Mouse (Mus musculus): ENCODE results near the gene Plin4. TPM values are rescaled to one million over a fixed set of nuclear protein-coding genes. Genes with fewer than 3 reads are reported as not detected.

Gene Plin4
- not detected in 2 replicates for total RNA-seq (2014; fragmentation: Nextera tagmentation)
- not detected in 2 replicates for total RNA-seq (2017)

GRCm38 (mm10) chr17:56109219-56110051 lies at the start of gene Plin4:
Gene Plin4, minus strand, starts transcription at chr17:56109803.
- no peak for ATAC-seq (replicated peaks; ENCODE audit: poor library complexity, severe bottlenecking)

- ATAC-seq (replicated peaks; ENCODE audit: poor library complexity, severe bottlenecking) = peak; percentile 89
These were observed 44.0 kb upstream of the Plin4 start for GRCm38 (mm10) chr17:56153643-56154042.

DNA sequence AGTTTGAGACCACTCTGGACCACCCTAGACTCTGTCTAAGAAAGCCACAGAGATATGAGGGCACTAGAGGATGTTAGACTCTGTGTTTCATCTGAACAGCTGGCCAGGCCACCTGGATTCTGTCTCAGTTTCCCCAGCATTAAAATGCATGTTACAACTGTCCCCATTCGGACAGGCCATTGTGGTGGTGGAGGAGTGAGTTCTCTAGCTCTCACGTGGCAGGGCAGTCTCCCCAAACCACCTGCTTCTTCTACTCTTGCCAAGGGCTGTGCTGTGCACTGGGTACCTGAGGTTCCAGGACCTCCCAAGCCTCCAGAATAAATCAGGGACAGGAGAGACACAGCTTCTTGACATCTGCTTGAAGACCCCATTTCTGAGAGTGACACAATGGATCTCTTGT lies 40.3 kb upstream of the Plin4 start:
- no peak for ATAC-seq (replicated peaks; ENCODE audit: poor library complexity, severe bottlenecking)

- peak; percentile 25 for ATAC-seq (replicated peaks; ENCODE audit: poor library complexity, severe bottlenecking)
These were observed 39.4 kb upstream of the Plin4 start for GRCm38 (mm10) chr17:56148790-56149618.

- no peak for ATAC-seq (replicated peaks; ENCODE audit: poor library complexity, severe bottlenecking)
These were observed 38.7 kb upstream of the Plin4 start for GRCm38 (mm10) chr17:56148280-56148679.

DNA sequence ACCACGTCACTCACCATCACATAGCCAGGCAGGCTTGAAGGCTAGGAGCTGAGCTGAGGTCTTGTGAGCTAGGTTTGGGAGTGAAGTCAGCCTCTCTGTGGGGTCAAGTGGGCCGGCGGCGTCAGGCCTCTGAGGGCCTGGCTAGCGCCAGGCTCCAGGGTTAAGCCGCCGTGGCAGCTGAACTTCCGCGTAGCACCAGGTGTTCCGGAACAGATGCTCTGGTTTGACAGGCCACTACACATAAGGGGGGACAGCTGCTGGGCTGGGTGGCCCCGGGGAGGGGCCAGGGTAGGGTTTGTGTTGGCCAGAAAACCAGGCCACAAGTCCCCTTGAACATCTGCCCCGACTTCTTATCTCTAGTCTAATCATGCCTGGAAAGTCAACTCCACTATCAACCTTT lies 37.8 kb upstream of the Plin4 start:
- no peak for ATAC-seq (replicated peaks; ENCODE audit: poor library complexity, severe bottlenecking)

GRCm38 (mm10) chr17:56146131-56146530 lies 36.5 kb upstream of the Plin4 start:
- no peak for ATAC-seq (replicated peaks; ENCODE audit: poor library complexity, severe bottlenecking)

GRCm38 (mm10) chr17:56144546-56144945 lies 34.9 kb upstream of the Plin4 start:
- ATAC-seq (replicated peaks; ENCODE audit: poor library complexity, severe bottlenecking) = no peak

DNA sequence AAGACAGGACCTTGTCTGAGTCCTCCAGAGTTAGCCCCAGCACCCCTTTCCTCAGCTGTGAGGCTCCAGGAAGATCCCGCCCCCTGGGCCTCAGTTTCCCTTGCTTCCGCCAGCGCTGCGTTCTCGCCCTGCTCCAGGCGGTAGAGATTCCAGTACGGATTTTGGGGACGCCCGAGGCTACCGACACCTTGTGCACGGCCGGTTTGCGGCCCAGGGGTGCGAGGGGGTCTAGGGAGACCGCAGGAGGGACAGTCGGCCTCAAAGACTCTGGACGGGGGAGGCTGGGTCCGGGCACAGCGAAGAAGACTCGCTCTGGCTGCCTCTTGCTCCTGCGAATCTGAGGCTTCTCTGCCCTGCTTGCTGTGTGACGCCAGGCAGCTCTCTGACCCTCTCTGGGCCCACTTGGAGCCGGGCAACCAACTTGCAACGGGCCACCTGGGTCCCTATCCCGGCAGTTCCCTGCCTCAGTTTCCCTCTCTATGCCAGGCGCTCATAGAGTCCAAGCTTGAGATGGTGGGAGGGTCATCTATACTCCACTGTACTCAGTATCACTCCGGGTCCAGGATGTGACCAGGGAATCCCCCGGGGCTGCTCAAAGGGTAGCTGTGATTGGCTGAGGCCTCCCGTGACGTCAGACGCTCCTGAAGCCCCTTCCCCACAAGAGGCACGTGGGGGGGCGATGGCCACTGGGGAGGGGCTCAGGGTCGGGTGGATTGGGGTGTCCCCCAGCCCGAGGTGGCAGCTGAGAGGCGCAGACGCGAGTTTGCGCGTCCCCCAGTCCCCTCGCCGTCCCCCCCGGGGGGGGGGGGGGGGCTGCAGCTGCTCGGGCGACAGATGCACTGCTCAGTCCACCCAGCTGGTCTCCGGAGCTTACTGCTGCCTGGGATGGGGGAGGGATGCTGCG lies 32.4 kb upstream of the Plin4 start:
- ATAC-seq (replicated peaks; ENCODE audit: poor library complexity, severe bottlenecking) = peak; percentile 45

DNA sequence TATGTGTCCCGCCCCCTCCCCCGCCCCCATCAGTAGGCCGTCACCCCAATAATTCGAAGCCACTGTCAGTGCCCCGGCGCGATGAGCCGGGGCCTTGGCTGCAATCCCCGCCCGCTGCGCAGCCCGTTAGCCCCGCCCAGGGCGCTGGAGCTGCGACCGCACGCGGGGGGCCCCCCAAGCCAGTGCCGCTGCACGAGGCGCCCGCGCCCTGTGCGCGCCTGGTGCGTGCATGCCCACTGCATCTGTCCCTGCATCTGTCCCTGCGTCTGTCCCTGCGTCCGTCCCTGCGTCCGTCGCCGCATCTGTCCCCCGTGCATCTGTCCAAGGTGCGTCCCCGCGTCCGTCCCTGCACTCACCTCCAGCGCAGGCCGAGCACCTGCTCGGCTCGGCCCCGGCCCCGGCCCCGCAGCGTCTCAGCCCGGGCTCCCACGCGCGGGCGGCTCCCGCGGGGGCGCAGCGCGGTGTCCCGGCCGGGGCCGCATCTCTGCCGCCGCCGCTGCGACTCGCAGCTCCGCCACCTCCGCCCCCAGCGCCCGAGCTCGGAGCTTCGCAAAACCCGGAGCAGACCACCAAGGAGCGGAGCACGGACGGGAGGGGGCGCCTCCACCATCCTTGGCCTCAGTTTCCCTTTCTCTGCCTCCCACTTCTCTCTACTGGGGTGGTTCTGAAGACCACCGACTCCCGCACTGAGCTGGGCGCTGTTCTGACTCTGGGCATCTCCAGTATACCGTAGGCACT lies 30.4 kb upstream of the Plin4 start, which contains the start of gene Sema6b:
Gene Sema6b, minus strand, starts transcription at position 486 of the 738 bp plus-strand sequence.
- ATAC-seq (replicated peaks; ENCODE audit: poor library complexity, severe bottlenecking) = peak; percentile 52

GRCm38 (mm10) chr17:56139355-56139754 lies 29.8 kb upstream of the Plin4 start:
- no peak for ATAC-seq (replicated peaks; ENCODE audit: poor library complexity, severe bottlenecking)

- ATAC-seq (replicated peaks; ENCODE audit: poor library complexity, severe bottlenecking) = no peak
These were observed 28.4 kb upstream of the Plin4 start for GRCm38 (mm10) chr17:56137839-56138613.

DNA sequence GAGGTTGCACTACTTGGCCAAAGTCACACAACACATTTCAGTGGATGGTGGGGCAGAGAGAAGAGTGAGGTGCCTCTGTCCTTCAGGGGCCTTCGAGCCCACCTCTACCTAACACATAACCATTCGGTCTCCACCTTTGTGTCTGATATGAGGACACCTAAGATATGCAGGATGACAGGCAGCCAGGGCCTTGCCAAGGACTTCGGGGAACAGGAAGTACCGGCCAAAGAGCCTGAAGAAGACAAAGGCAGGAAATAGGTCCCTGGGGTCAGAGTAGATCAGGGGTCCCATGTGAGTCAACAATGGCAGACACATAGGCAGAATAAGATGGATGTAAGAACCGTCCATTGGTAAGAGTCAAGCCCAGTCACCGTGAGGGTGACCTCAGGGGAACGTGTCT lies 27.0 kb upstream of the Plin4 start:
- ATAC-seq (replicated peaks; ENCODE audit: poor library complexity, severe bottlenecking) = no peak

DNA sequence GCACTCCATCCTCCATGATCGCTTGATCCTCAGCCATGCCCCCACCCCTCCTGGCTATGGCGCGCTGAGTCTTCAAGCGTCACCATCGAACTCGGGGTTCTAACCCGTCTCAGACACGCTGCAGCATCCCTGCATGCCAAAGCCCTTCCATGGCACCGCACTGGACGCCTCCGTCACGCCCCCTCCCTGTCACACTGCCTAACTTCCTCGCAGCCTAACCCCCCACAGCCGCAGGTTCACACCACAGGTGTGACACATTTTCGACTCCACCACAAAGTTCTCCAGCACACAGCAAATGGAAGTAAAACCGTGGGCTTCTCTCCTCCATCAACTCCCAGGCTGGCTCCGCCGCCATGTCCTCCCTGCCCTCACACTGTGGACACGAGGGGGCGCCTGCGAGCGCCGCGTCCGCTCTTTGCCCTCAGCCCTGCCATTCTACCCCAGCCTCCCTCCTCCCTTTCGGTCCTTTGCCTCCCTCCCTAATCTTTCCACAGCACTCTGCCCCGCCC lies 24.9 kb upstream of the Plin4 start:
- peak; percentile 50 for ATAC-seq (replicated peaks; ENCODE audit: poor library complexity, severe bottlenecking)

GRCm38 (mm10) chr17:56133457-56134363 lies 24.1 kb upstream of the Plin4 start:
- peak; percentile 73 for ATAC-seq (replicated peaks; ENCODE audit: poor library complexity, severe bottlenecking)

GRCm38 (mm10) chr17:56132661-56133060 lies 23.1 kb upstream of the Plin4 start:
- peak; percentile 33 for ATAC-seq (replicated peaks; ENCODE audit: poor library complexity, severe bottlenecking)

DNA sequence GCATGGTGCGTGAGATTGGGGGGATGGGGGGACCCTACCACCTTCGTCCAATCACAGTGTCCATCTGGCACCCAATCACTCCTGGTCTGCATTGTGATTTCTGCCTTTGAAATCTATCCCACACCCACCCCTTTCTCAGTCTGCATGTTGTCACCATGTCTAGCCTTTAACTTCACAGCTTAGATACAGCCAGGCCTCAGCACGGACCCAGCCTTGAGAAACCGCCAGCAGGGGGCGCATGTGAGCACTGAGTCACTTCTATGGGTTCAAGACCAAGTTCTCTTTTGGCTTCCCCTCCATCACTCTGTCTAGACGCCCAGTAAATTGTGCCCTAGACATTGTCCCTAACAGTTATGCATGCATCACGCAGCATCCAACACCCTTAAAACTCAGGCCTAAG lies 22.2 kb upstream of the Plin4 start:
- 0 out of 2 replicates have a peak, but pooled peaks have one; percentile 11 for ATAC-seq (replicated peaks; ENCODE audit: poor library complexity, severe bottlenecking)
